Mouse (Mus musculus) lung, embryonic 15.5 days (tissue): ENCODE data around the gene Dusp5. TPM values are rescaled to one million over a fixed set of nuclear protein-coding genes. Genes with fewer than 3 reads are reported as not detected.
"Not testable (repeated sequence)": the region's sequence is repeated elsewhere in the genome, so short reads cannot be mapped to it uniquely, and the experiment has no call there.

Source experiments
- ATAC-seq: fragments of 200-750 bp; cut with Nextera tagmentation; 2 replicates; pipeline ENCODE4 v1.8.0; 2017; ENCODE audit warnings: moderate number of reproducible peaks, borderline replicate concordance; ENCODE audit not compliant: low FRiP score, low TSS enrichment; ENCODE audit errors: extremely low read depth
- H3K27ac ChIP-seq: fragments of 300-500 bp; sonication (generic); 2 replicates; pipeline ENCODE4 v1.5.1; 2015; ENCODE audit warnings: moderate library complexity, mild to moderate bottlenecking, inconsistent platforms
- H3K27me3 ChIP-seq: fragments of 300-500 bp; sonication (generic); 2 replicates; pipeline ENCODE4 v1.6.1; 2015; ENCODE audit warnings: inconsistent platforms
- H3K36me3 ChIP-seq: fragments of 300-500 bp; sonication (generic); 2 replicates; pipeline ENCODE4 v1.6.1; 2015; ENCODE audit warnings: inconsistent platforms
- H3K4me1 ChIP-seq: fragments of 300-500 bp; sonication (generic); 2 replicates; pipeline ENCODE4 v1.6.1; 2015; ENCODE audit warnings: inconsistent platforms
- H3K4me2 ChIP-seq: fragments of 300-500 bp; sonication (generic); 2 replicates; pipeline ENCODE4 v1.6.1; 2015; ENCODE audit warnings: inconsistent platforms, mild to moderate bottlenecking, moderate library complexity
- H3K4me3 ChIP-seq: fragments of 300-500 bp; sonication (generic); 2 replicates; pipeline ENCODE4 v1.5.1; 2015; ENCODE audit warnings: mild to moderate bottlenecking, inconsistent platforms
- H3K9ac ChIP-seq: fragments of 300-500 bp; sonication (generic); 2 replicates; pipeline ENCODE4 v1.6.1; 2015; ENCODE audit warnings: inconsistent platforms
- H3K9me3 ChIP-seq: fragments of 300-500 bp; sonication (generic); 2 replicates; pipeline ENCODE4 v1.6.1; 2016; ENCODE audit warnings: inconsistent platforms
- WGBS: fragments of 180-500 bp; shearing (Covaris S2); methylation state at CpG from one replicate; pipeline ENCODE4 v1.1.7; 2015; 5-methylcytosine and 5-hydroxymethylcytosine counted together
- polyA plus RNA-seq: library from polyadenylated mRNA; unstranded; fragments of >200 nt; fragmentation: Nextera tagmentation; extraction: Ambion mirVana; gene quantifications from 2 replicates; pipeline ENCODE4 v1.2.1, GENCODE M21; 2015

Dusp5 gene
- polyA plus RNA-seq, 1 experiment from 2014 or later: 7.8 TPM

- Histone ChIP-seq H3K4me1 (0 out of 2 replicates have a peak, but pooled peaks cover 2% of the 10 kb centered on the region), H3K27me3 (no peaks in the 10 kb centered on the region), H3K9me3 (no peaks in the 10 kb centered on the region), H3K4me3 (no peak overlapping the region), H3K4me2 (no peak overlapping the region), H3K9ac (no peak overlapping the region), H3K27ac (no peak overlapping the region), H3K36me3 (no peaks in the 10 kb centered on the region)
- WGBS: 58% methylated on average over 4 of the region's 4 CpGs
- ATAC-seq: no peak; the same call in 1 of the 2 replicates
Observed at GRCm38 (mm10) chr19:53571056-53571455, 42.1 kb downstream of the Dusp5 start.

- no peaks in the 10 kb centered on the region for H3K9me3 ChIP-seq
- peaks cover 5% of the 10 kb centered on the region; the same call in 1 of the 2 replicates for H3K4me1 ChIP-seq
- WGBS: 61% methylated on average over 18 of the region's 18 CpGs
- no peak overlapping the region for H3K27ac ChIP-seq
- no peaks in the 10 kb centered on the region for H3K36me3 ChIP-seq
- H3K4me3 ChIP-seq: no peak overlapping the region
- no peak overlapping the region for H3K4me2 ChIP-seq
- no peak for ATAC-seq
- H3K27me3 ChIP-seq: no peaks in the 10 kb centered on the region
- no peak overlapping the region for H3K9ac ChIP-seq
Observed at GRCm38 (mm10) chr19:53571501-53572428, 42.9 kb downstream of the Dusp5 start.

DNA sequence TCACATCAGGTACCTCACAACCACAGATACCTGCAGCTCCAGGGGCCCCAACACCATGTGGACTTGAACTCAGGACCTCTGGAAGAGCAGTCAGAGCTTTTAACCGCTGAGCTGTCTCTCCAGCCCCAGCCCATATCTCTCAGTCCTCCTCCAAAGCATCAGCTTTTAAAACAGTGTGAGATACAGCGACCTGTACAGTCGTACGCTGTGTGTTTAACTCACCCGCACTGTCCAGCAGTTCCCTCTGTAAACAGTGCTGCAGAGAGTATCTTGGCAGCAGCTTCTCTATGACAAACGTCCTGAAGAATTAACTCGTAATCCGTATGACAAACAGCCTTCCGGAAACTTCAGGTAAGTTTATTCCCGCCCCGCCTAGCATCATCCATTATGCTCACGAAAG, 43.7 kb downstream of the Dusp5 start:
- 50% methylated on average over 12 of the region's 12 CpGs for WGBS
- no peak for ATAC-seq
- Histone ChIP-seq H3K27ac (no peak overlapping the region), H3K9ac (no peak overlapping the region), H3K9me3 (no peaks in the 10 kb centered on the region), H3K36me3 (no peaks in the 10 kb centered on the region), H3K4me3 (no peak overlapping the region), H3K27me3 (no peaks in the 10 kb centered on the region), H3K4me2 (no peak overlapping the region), H3K4me1 (peaks cover 12% of the 10 kb centered on the region; the same call in 1 of the 2 replicates)

GRCm38 (mm10) chr19:53573151-53573550, 44.2 kb downstream of the Dusp5 start:
- no peak overlapping the region for H3K9ac ChIP-seq
- no peak for ATAC-seq
- no peak overlapping the region for H3K4me3 ChIP-seq
- peaks cover 12% of the 10 kb centered on the region; the same call in 1 of the 2 replicates for H3K4me1 ChIP-seq
- 89% methylated on average over 3 of the region's 3 CpGs for WGBS
- H3K4me2 ChIP-seq: no peak overlapping the region
- no peaks in the 10 kb centered on the region for H3K9me3 ChIP-seq
- no peaks in the 10 kb centered on the region for H3K27me3 ChIP-seq
- no peak overlapping the region for H3K27ac ChIP-seq
- no peaks in the 10 kb centered on the region for H3K36me3 ChIP-seq

DNA sequence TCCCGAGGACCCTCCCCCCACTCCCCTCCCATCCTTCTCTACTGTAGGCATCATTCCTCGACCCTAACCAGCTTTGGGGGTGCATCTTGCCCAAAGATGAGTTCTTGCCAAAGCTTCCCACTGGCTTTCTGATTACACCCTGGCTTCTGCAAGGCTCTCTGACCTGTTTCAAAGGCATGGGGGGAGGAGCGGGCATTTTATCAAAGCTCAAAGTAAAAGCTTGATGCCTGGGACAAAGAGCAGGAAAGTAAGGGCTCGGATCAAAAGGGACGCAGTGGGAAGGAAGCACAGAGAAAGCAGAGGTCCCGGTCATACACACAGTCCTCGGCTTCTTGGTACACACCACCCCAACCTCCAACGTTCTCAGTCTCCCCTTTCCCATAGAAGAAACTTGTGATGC, 45.2 kb downstream of the Dusp5 start:
- 69% methylated on average over 8 of the region's 8 CpGs for WGBS
- no peak overlapping the region for H3K9ac ChIP-seq
- H3K4me2 ChIP-seq: no peak overlapping the region
- no peak overlapping the region for H3K27ac ChIP-seq
- H3K4me3 ChIP-seq: no peak overlapping the region
- no peak for ATAC-seq
- no peaks in the 10 kb centered on the region for H3K27me3 ChIP-seq
- no peaks in the 10 kb centered on the region for H3K9me3 ChIP-seq
- H3K36me3 ChIP-seq: no peaks in the 10 kb centered on the region
- H3K4me1 ChIP-seq: peaks cover 14% of the 10 kb centered on the region

DNA sequence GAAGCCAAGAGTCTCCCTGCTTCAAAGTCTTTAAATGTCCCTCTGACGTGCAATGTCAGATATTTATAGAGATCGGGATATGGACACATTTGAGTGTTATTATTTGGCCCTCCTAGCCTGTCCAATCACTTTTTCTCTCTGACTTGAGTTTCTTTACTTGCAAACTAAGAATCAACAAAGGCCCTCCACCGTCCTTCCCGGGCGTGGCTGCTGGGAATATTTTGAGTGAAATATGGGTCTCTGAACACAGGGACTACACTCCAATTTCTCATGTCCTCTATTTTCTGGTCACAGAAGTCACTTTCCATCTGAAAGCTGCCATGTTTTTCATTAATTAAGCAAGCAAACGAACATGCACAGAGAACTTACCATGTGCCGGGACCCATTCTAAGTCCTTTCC, 45.6 kb downstream of the Dusp5 start:
- no peaks in the 10 kb centered on the region for H3K9me3 ChIP-seq
- H3K4me1 ChIP-seq: peaks cover 14% of the 10 kb centered on the region
- WGBS: 84% methylated on average over 7 of the region's 7 CpGs
- no peak overlapping the region for H3K27ac ChIP-seq
- no peak overlapping the region for H3K9ac ChIP-seq
- no peak for ATAC-seq
- H3K27me3 ChIP-seq: no peaks in the 10 kb centered on the region
- H3K36me3 ChIP-seq: no peaks in the 10 kb centered on the region
- no peak overlapping the region for H3K4me2 ChIP-seq
- H3K4me3 ChIP-seq: no peak overlapping the region

GRCm38 (mm10) chr19:53575296-53576010, 46.5 kb downstream of the Dusp5 start:
- Histone ChIP-seq H3K36me3 (no peaks in the 10 kb centered on the region), H3K4me3 (no peak overlapping the region), H3K9me3 (no peaks in the 10 kb centered on the region), H3K27ac (no peak overlapping the region), H3K4me2 (0 out of 2 replicates have a peak overlapping the region, but pooled peaks have one; percentile 2), H3K27me3 (no peaks in the 10 kb centered on the region), H3K4me1 (peaks cover 14% of the 10 kb centered on the region), H3K9ac (no peak overlapping the region)
- ATAC-seq: no peak
- 67% methylated on average over 4 of the region's 4 CpGs for WGBS

DNA sequence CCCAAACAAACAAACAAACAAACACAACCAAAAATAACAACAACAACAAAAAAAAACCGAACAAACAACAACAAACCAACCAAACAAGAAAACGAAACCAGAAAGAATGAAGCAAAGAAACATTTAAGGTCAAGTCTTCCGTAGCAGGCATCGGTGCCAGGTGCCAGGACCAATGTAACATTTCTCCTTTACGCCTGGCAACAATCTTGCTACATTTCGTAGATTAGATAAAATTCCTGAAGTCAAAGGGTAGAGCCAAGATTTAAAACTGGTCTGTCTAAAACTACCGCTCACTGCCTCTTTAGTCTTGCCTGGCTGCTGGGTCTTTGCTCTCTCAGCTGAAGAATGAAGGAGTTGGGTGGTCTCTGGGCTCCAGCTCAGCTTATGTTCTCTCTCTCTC, 47.2 kb downstream of the Dusp5 start:
- no peaks in the 10 kb centered on the region for H3K9me3 ChIP-seq
- H3K4me1 ChIP-seq: peaks cover 14% of the 10 kb centered on the region
- 28% methylated on average over 7 of the region's 7 CpGs for WGBS
- H3K27me3 ChIP-seq: no peaks in the 10 kb centered on the region
- 0 out of 2 replicates have a peak overlapping the region, but pooled peaks have one; percentile 8 for H3K27ac ChIP-seq
- no peak for ATAC-seq
- no peak overlapping the region for H3K9ac ChIP-seq
- H3K4me3 ChIP-seq: no peak overlapping the region
- 0 out of 2 replicates have a peak overlapping the region, but pooled peaks have one; percentile 2 for H3K4me2 ChIP-seq
- H3K36me3 ChIP-seq: no peaks in the 10 kb centered on the region

- ATAC-seq: no peak
- H3K9ac ChIP-seq: no peak overlapping the region
- no peak overlapping the region for H3K4me3 ChIP-seq
- no peak overlapping the region for H3K4me2 ChIP-seq
- H3K27ac ChIP-seq: no peak overlapping the region
- no peaks in the 10 kb centered on the region for H3K9me3 ChIP-seq
- H3K36me3 ChIP-seq: no peaks in the 10 kb centered on the region
- no peaks in the 10 kb centered on the region for H3K27me3 ChIP-seq
- WGBS: 35% methylated on average over 11 of the region's 11 CpGs
- H3K4me1 ChIP-seq: peaks cover 14% of the 10 kb centered on the region
Observed at GRCm38 (mm10) chr19:53577025-53577800, 48.3 kb downstream of the Dusp5 start.

- Histone ChIP-seq H3K4me3 (no peak overlapping the region), H3K36me3 (no peaks in the 10 kb centered on the region), H3K4me1 (peaks cover 14% of the 10 kb centered on the region), H3K27ac (no peak overlapping the region), H3K9me3 (no peaks in the 10 kb centered on the region), H3K27me3 (no peaks in the 10 kb centered on the region), H3K9ac (no peak overlapping the region), H3K4me2 (no peak overlapping the region)
- peak; percentile 42; the same call in 1 of the 2 replicates for ATAC-seq
- 10% methylated on average over 8 of the region's 8 CpGs for WGBS
Observed at GRCm38 (mm10) chr19:53578597-53579252, 49.8 kb downstream of the Dusp5 start.

DNA sequence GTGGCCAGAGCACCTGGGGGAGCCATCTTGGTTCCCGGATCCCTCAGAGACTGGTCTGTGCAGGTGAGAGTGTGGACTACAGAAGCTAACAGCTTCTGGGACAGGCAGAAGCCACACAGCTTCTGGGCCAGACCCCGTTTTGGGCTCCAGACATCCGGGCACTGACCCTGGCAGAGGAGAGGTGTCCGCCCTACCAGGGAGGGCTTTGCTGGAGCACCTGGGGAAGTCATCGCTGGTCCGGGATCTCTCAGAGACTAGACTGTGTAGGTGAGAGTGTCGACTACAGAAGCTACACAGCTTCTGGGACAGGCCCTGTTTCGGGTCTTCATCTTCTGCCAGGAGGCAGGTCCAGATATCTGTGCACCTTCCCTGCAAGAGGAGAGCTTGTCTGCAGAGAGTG, 51.4 kb downstream of the Dusp5 start:
- H3K9me3 ChIP-seq, H3K4me3 ChIP-seq, H3K27ac ChIP-seq, H3K4me2 ChIP-seq, H3K9ac ChIP-seq, ATAC-seq, H3K36me3 ChIP-seq, H3K27me3 ChIP-seq: not testable (repeated sequence)
- 81% methylated on average over 8 of the region's 8 CpGs for WGBS
- peaks cover 14% of the 10 kb centered on the region for H3K4me1 ChIP-seq
